Mouse (Mus musculus) spleen, adult 2 months (tissue): ENCODE data around the gene Igfbp5.

Experiments used
- CTCF ChIP-seq: fragments of 200-500 bp; IDR thresholded peaks from 2 replicates; pipeline ENCODE4 v1.5.1; 2011; ENCODE audit warnings: mild to moderate bottlenecking, inconsistent platforms; ENCODE audit not compliant: insufficient read depth, insufficient read length, insufficient replicate concordance; ENCODE audit errors: extremely low read depth
- POLR2A ChIP-seq: fragments of 200-500 bp; IDR thresholded peaks from 2 replicates; pipeline ENCODE4 v1.6.1; 2011; ENCODE audit warnings: low read depth, low read length, inconsistent platforms

DNA sequence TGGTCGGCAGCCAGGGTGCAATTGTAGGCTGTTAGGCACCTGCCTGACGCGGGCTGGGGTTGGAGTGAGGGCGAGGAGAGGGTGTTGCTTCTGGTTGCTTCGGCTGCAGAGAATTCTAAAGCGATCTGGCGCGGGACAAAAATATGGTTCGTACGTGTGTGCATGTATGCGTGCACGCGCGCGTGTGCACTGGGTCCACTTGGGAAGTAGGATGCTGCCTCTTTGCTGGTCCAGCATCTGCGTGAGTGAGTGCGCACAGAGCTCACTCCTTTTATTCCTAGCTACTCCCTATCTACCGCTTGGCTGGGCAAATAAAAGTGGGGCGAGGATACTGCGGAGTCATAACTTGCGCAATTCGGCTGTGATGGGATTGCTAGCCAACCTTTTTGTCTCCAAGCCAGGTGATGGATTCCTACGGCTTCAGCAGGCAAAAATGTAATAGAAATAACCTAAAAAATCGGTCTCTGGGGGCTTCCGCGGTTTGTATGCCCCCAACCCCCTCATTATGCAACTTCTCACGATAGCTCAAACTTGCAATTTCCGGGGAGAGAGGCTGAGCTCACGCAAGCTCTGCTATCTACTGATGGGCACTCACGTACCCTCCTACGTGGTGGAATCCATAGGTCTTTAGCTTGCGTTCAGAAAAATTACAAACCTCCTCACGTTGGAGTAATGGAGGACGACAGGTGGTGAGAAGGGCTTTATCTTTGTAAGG, 2.8 kb downstream of the Igfbp5 start:
- TF ChIP-seq CTCF (no peak), POLR2A (no peak)
